Mouse (Mus musculus) layer of hippocampus, adult 18-20 months (tissue): Measurements from ENCODE around the gene Spsb2. TPM values are rescaled to one million over a fixed set of nuclear protein-coding genes. Genes with fewer than 3 reads are reported as not detected.

Source experiments
- DNase-seq, 2 experiments: peaks; one replicate each; pipeline ENCODE4 v3.0.0; 2022; ENCODE audit warnings: low spot score in 2 of 2
- total RNA-seq, 2 experiments: library from RNA; stranded (reverse); gene quantifications; 2 replicates each; pipeline ENCODE4 v1.2.3; 2021

Spsb2 gene
- total RNA-seq, 2 experiments from 2014 or later: 4.5 to 5.1 TPM

GRCm38 (mm10) chr6:124856916-124857839, 48.7 kb downstream of the Spsb2 start, which contains the start of gene P3h3:
TSS of gene P3h3 (minus strand) at chr6:124857752.
- peak; percentile 83 to 84 for DNase-seq

DNA sequence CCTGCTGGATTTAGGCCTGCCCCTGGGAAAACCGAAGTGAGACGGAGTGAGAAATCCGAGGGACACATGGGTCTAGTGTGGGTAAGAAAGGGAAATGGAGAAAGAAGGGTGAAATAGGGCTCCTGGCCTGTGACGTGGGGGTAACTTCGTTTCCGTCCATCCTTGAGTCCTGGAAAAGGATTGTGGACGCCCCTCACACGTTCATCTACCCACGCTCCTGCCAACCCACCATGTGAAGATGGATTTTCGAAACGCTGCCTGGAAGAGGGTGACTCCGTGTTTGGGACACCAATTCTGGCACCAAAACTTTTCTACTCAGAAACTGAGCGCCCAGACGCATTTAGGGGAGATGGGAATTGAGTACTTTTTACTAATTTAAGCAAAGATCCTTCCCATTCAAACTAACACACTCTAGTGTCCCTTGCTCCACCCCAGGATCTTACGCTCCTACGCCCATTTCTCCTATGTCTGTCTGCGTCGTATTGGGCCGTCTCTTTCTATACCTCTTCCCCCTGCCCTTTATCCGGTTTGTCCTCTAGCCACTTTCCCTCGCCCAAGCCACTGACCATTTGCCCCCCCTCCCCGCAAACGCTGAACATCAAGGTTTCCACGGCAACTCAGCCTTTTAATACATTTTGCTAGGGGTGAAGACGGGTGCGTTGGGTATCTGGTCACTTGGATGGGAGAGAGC, 49.5 kb downstream of the Spsb2 start:
- DNase-seq: no peak

- DNase-seq: no peak
These were observed 50.3 kb downstream of the Spsb2 start for GRCm38 (mm10) chr6:124858561-124859318.

DNA sequence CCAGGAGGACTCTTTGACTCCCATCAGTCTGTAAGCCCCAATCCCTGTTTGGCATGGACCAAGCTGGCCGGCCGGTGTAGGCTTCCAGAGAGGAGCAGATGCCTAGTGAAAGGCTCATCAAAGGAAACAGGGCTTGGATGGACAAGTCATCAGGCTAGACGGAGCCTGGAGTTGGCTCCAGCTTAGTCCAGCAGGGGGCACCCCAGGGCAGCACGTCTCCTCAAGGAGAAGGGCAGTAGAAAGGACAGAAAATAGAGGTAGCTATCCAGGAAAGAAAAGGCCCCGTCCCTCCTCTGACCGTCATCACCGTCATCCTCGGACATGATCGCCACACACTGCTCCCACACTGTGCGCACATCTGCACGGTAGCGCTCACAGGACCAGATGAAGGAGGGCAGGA, 51.3 kb downstream of the Spsb2 start:
- DNase-seq: peak; percentile 81 to 90

Other genes with a start within 250 kb of the Spsb2 start
- gene C1rb, start 238.4 kb upstream of the Spsb2 start, total RNA-seq: under 1 TPM in 1 of 2 experiments, not detected in 1; 0.20 TPM
- gene C1s2, start 172.6 kb upstream of the Spsb2 start, total RNA-seq: under 1 TPM; 0.40 to 0.41 TPM
- gene Lpcat3, start 145.6 kb upstream of the Spsb2 start, total RNA-seq: 10 to 100 TPM; 25.2 to 29.2 TPM
- 10 to 100 TPM; 52.6 to 58.2 TPM for gene Emg1, start 96.5 kb upstream of the Spsb2 start, total RNA-seq
- 100 to 1,000 TPM; 115 to 123 TPM for gene Phb2, start 96.3 kb upstream of the Spsb2 start, total RNA-seq
- gene Ptpn6, start 69.9 kb upstream of the Spsb2 start, total RNA-seq: 1 to 10 TPM; 4.1 to 4.6 TPM
- gene Grcc10, start 67.3 kb upstream of the Spsb2 start, total RNA-seq: 100 to 1,000 TPM; 358 to 368 TPM
- gene Gm45234, start 52.6 kb upstream of the Spsb2 start, total RNA-seq: not detected
- gene Atn1, start 52.1 kb upstream of the Spsb2 start, total RNA-seq: 100 to 1,000 TPM; 161 to 181 TPM
- gene Eno2, start 39.0 kb upstream of the Spsb2 start, total RNA-seq: 1,000 to 10,000 TPM; 1,059 TPM
- gene Lrrc23, start 28.9 kb upstream of the Spsb2 start, total RNA-seq: 1 to 10 TPM; 2.7 to 4.7 TPM
- 100 to 1,000 TPM; 796 to 825 TPM for gene Tpi1, start 5.6 kb downstream of the Spsb2 start, total RNA-seq
- 100 to 1,000 TPM; 182 to 185 TPM for gene Usp5, start 20.8 kb downstream of the Spsb2 start, total RNA-seq
- gene Cdca3, start 20.9 kb downstream of the Spsb2 start, total RNA-seq: under 1 TPM; 0.52 to 0.53 TPM
- not detected for gene Gnb3, start 31.6 kb downstream of the Spsb2 start, total RNA-seq
- gene P3h3, start 49.1 kb downstream of the Spsb2 start, total RNA-seq: 10 to 100 TPM; 29.5 to 30.9 TPM
- gene Gpr162, start 55.3 kb downstream of the Spsb2 start, total RNA-seq: 100 to 1,000 TPM; 183 to 187 TPM
- under 1 TPM in 1 of 2 experiments, not detected in 1; 0.25 TPM for gene Cd4, start 79.6 kb downstream of the Spsb2 start, total RNA-seq
- 1 to 10 TPM; 2.6 to 3.6 TPM for gene Lag3, start 103.0 kb downstream of the Spsb2 start, total RNA-seq
- 1,000 to 10,000 TPM; 1,033 to 1,052 TPM for gene Ptms, start 111.4 kb downstream of the Spsb2 start, total RNA-seq
- gene Mlf2, start 122.7 kb downstream of the Spsb2 start, total RNA-seq: 100 to 1,000 TPM; 631 to 670 TPM
- gene Cops7a, start 156.9 kb downstream of the Spsb2 start, total RNA-seq: 100 to 1,000 TPM; 154 to 161 TPM
- 100 to 1,000 TPM; 168 to 191 TPM for gene Pianp, start 188.0 kb downstream of the Spsb2 start, total RNA-seq
- 10 to 100 TPM; 43.1 to 44.9 TPM for gene Zfp384, start 200.5 kb downstream of the Spsb2 start, total RNA-seq
- gene Ing4, start 231.1 kb downstream of the Spsb2 start, total RNA-seq: 10 to 100 TPM; 54.1 to 54.6 TPM
- 10 to 100 TPM; 15.7 to 17.7 TPM for gene Acrbp, start 241.0 kb downstream of the Spsb2 start, total RNA-seq